Mouse (Mus musculus): ENCODE data around the gene Fancb.

Gene Fancb

GRCm38 (mm10) chrX:164980193-164980775 lies at the start of gene Fancb, which contains the start of gene Mospd2:
Fancb (plus strand) TSS chrX:164980592.
Mospd2 (minus strand) TSS chrX:164980375.
- DNase-seq (ENCODE audit: low spot score in 2 of 2), result peak; percentile 53 to 58

- no peak for DNase-seq (ENCODE audit: low spot score in 2 of 2)
Observed at GRCm38 (mm10) chrX:164941540-164941939, 38.9 kb upstream of the Fancb start.

GRCm38 (mm10) chrX:164951858-164952576 lies 28.4 kb upstream of the Fancb start:
- no peak for DNase-seq (ENCODE audit: low spot score in 2 of 2)

- DNase-seq (ENCODE audit: low spot score in 2 of 2), result no peak
Observed at GRCm38 (mm10) chrX:164952601-164953375, 27.6 kb upstream of the Fancb start.

- no peak for DNase-seq (ENCODE audit: low spot score in 2 of 2)
Observed at GRCm38 (mm10) chrX:164965750-164966448, 14.5 kb upstream of the Fancb start.

GRCm38 (mm10) chrX:164971206-164971605 lies 9.2 kb upstream of the Fancb start:
- DNase-seq (ENCODE audit: low spot score in 2 of 2), result no peak

- no peak for DNase-seq (ENCODE audit: low spot score in 2 of 2)
Observed at GRCm38 (mm10) chrX:164978866-164979265, 1.5 kb upstream of the Fancb start.

- DNase-seq (ENCODE audit: low spot score in 2 of 2), result no peak
Observed at GRCm38 (mm10) chrX:165003141-165003540, 22.7 kb downstream of the Fancb start.

- no peak for DNase-seq (ENCODE audit: low spot score in 2 of 2)
Observed at GRCm38 (mm10) chrX:165004779-165005324, 24.5 kb downstream of the Fancb start, which contains the start of gene Gm17604. Gm17604 (minus strand) TSS chrX:165004829.

Measured in spleen, postnatal 14 days (tissue).